Mouse (Mus musculus): ENCODE measurements around the gene Pnkd. TPM values are rescaled to one million over a fixed set of nuclear protein-coding genes. Genes with fewer than 3 reads are reported as not detected.
"Not testable (repeated sequence)": the region's sequence is repeated elsewhere in the genome, so short reads cannot be mapped to it uniquely, and the experiment has no call there.

The Pnkd gene
- total and polyA plus RNA-seq, 3 experiments, result 61.1 to 106 (median 85.1) TPM

- DNase-seq, result no peak
Measured at GRCm38 (mm10) chr1:74278538-74278937, 6.2 kb upstream of the Pnkd start, which contains the start of gene Gpbar1. Gene Gpbar1 (plus strand): TSS chr1:74278550.

- DNase-seq, result no peak
Measured at GRCm38 (mm10) chr1:74278988-74279387, 5.7 kb upstream of the Pnkd start.

- no peak for DNase-seq
Measured at GRCm38 (mm10) chr1:74280591-74281325, 4.0 kb upstream of the Pnkd start.

GRCm38 (mm10) chr1:74281372-74281771 lies 3.4 kb upstream of the Pnkd start:
- no peak for DNase-seq

- DNase-seq, result no peak
Measured at GRCm38 (mm10) chr1:74281886-74282285, 2.8 kb upstream of the Pnkd start.

- DNase-seq, result no peak
Measured at GRCm38 (mm10) chr1:74282896-74283625, 1.7 kb upstream of the Pnkd start.

- peak; percentile 80 for DNase-seq
Measured at GRCm38 (mm10) chr1:74283686-74284463, 855 bp upstream of the Pnkd start.

- no peak for DNase-seq
Measured at GRCm38 (mm10) chr1:74285212-74286010, 681 bp downstream of the Pnkd start.

- not testable (repeated sequence) for DNase-seq
Measured at GRCm38 (mm10) chr1:74286869-74287607, 2.3 kb downstream of the Pnkd start.

- DNase-seq, result no peak
Measured at GRCm38 (mm10) chr1:74288327-74288726, 3.6 kb downstream of the Pnkd start.

- DNase-seq, result no peak
Measured at GRCm38 (mm10) chr1:74289248-74289647, 4.5 kb downstream of the Pnkd start.

- DNase-seq, result no peak
Measured at GRCm38 (mm10) chr1:74289740-74290139, 5.0 kb downstream of the Pnkd start.

- no peak for DNase-seq
Measured at GRCm38 (mm10) chr1:74290141-74290540, 5.4 kb downstream of the Pnkd start.

- DNase-seq, result no peak
Measured at GRCm38 (mm10) chr1:74292331-74293020, 7.7 kb downstream of the Pnkd start.

- no peak for DNase-seq
Measured at GRCm38 (mm10) chr1:74293306-74293960, 8.7 kb downstream of the Pnkd start.

GRCm38 (mm10) chr1:74294090-74294643 lies 9.4 kb downstream of the Pnkd start:
- peak; percentile 65 for DNase-seq

- peak; percentile 52 for DNase-seq
Measured at GRCm38 (mm10) chr1:74294733-74295455, 10.2 kb downstream of the Pnkd start.

GRCm38 (mm10) chr1:74295456-74296171 lies 10.9 kb downstream of the Pnkd start:
- peak; percentile 95 for DNase-seq
